ENCODE assay signal across 19 mouse cellular contexts in genomic region chr11:52877662-52878061, GRCm38 (mm10).
"Had no signal": no experiment of that assay in that cellular context is flagged by ENCODE, and none has a peak within 500 bp of the region (broad histone marks: within the 10 kb centered on the region; RNA-seq: fewer than 3 reads in every experiment).

No protein-coding gene starts in this region.

- H3K4me1 ChIP-seq: limb, embryonic 12.5 days; liver, embryonic 13.5 days; lung, embryonic 15.5 days; midbrain, embryonic 12.5 days; neural tube, embryonic 13.5 days had no signal

- H3K9ac ChIP-seq: limb, embryonic 12.5 days; liver, embryonic 13.5 days; liver, postnatal 0 days; lung, embryonic 15.5 days; midbrain, embryonic 12.5 days; neural tube, embryonic 13.5 days had no signal

- H3K9me3 ChIP-seq: lung, embryonic 15.5 days had no signal

- H3K4me2 ChIP-seq: limb, embryonic 12.5 days; liver, embryonic 13.5 days; lung, embryonic 15.5 days; midbrain, embryonic 12.5 days; neural tube, embryonic 13.5 days had no signal

- H3K27ac ChIP-seq: kidney, postnatal 0 days; limb, embryonic 12.5 days; liver, embryonic 13.5 days; lung, embryonic 15.5 days; macrophage; midbrain, embryonic 12.5 days; neural tube, embryonic 13.5 days had no signal

- DNase-seq: kidney, postnatal 36 days; layer of hippocampus, adult 9-11 months; layer of hippocampus, postnatal 36 days; liver; liver, embryonic 13.5 days; liver, postnatal 0 days; lung, postnatal 14 days; retina, postnatal 1 day; right cerebral cortex, postnatal 4 days; spleen, adult 18-20 months; thymus, adult 2 months; thymus, postnatal 36 days had no signal

- H3K36me3 ChIP-seq: limb, embryonic 12.5 days; liver, embryonic 13.5 days; lung, embryonic 15.5 days; midbrain, embryonic 12.5 days; neural tube, embryonic 13.5 days had no signal

- ATAC-seq: liver, postnatal 0 days; midbrain, embryonic 16.5 days had no signal

- H3K27me3 ChIP-seq: limb, embryonic 12.5 days; liver, embryonic 13.5 days; lung, embryonic 15.5 days; midbrain, embryonic 12.5 days; neural tube, embryonic 13.5 days had no signal

- H3K4me3 ChIP-seq: limb, embryonic 12.5 days; liver, embryonic 13.5 days; lung, embryonic 15.5 days; midbrain, embryonic 12.5 days; neural tube, embryonic 13.5 days had no signal
